Mouse (Mus musculus) C3H10T1/2 (cell line): ENCODE results near the gene Mmab. TPM values are rescaled to one million over a fixed set of nuclear protein-coding genes. Genes with fewer than 3 reads are reported as not detected.

Source experiments
- polyA plus RNA-seq, 2 experiments: library from polyadenylated mRNA; unstranded; fragments of >200 nt; fragmentation: generic; extraction: Trizol; gene quantifications; one replicate each; pipeline ENCODE4 v1.2.1; 2012; ENCODE audit warnings: missing spikeins in 2 of 2

Gene Mmab
- 10 to 100 TPM in 1 of 2 experiments, 1 to 10 TPM in 1; 9.3 to 20.1 TPM for polyA plus RNA-seq

DNA sequence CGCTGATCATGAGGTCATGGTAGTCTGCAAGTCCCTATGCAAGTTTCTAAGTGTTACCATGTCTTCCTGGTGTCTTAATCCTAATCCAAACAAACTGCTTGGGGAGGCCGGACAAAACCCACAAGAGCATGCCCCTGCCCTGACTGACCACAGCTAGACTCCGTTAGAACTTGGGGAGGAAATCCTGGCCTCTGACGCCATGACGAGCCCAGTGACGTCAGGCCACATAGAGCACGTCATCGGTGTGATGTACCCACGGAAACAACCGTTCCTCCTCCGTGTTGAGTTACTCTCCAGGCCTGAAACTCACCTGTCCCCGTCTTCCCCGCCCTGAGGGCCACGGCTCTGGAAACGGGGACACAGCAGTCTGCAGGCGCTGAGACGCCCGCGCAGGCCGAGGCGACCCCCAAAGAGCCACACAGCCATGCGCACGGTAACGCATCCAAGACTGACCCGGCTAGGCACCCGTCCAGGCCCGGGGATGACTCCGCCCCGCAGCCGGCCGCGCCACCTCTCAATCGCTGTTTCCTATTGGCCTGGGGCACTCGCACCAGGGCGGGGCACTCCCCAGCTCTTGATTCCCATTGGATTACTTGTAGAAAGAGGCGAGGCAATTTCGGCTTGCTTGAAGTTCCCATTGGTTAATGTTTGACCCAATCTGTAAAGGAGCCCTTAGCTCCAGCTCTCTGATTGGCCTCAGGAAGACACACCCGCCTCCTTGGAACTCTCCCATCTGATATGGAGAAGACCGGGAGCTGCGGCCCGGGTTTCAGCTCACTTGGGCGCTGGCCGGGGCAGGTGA lies at the start of gene Mmab, which contains the start of gene Mvk:
Mmab (minus strand) TSS at position 495 of the 802 bp plus-strand sequence.
Mvk (plus strand) TSS at position 704 of the 802 bp plus-strand sequence.

Other genes starting within 250 kb of the Mmab start
- not detected for gene Foxn4, start 170.3 kb downstream of the Mmab start, polyA plus RNA-seq
- gene Myo1h, start 154.9 kb downstream of the Mmab start, polyA plus RNA-seq, result 10 to 100 TPM in 1 of 2 experiments, 1 to 10 TPM in 1; 5.0 to 10.8 TPM
- 100 to 1,000 TPM; 103 to 144 TPM for gene Kctd10, start 63.6 kb downstream of the Mmab start, polyA plus RNA-seq
- 10 to 100 TPM; 29.3 to 41.4 TPM for gene Ube3b, start 63.5 kb downstream of the Mmab start, polyA plus RNA-seq
- 100 to 1,000 TPM in 1 of 2 experiments, 10 to 100 TPM in 1; 69.8 to 114 TPM for gene Mvk, start 209 bp upstream of the Mmab start, polyA plus RNA-seq
- gene Fam222a, start 124.0 kb upstream of the Mmab start, polyA plus RNA-seq, result under 1 TPM; 0.04 to 0.52 TPM
- gene Trpv4, start 214.4 kb upstream of the Mmab start, polyA plus RNA-seq, result 1 to 10 TPM; 1.3 to 3.0 TPM
- gene Gltp, start 246.9 kb upstream of the Mmab start, polyA plus RNA-seq, result 10 to 100 TPM; 35.0 to 43.1 TPM